Mouse (Mus musculus) mouse embryonic stem cell (cell line): ENCODE data around the gene Thoc5.

Experiments used
- in situ Hi-C, 2 experiments: fragments of 300-500 bp; cut with MboI; formaldehyde crosslinking; loops; 1 replicate in 1 of 2; 3 replicates in 1 of 2; pipeline ENCODE4 v1.14.3; 2019 to 2020; ENCODE audit warnings: low sequenced_read_pairs in 2 of 2, low pct_unique_long_range_greater_than_20kb in 1 of 2, mixed read lengths in 1 of 2; ENCODE audit not compliant: unreplicated experiment in 1 of 2

The Thoc5 gene

GRCm38 (mm10) chr11:4894848-4895816 is at the start of gene Thoc5:
Thoc5 (plus strand) TSS chr11:4895320.
- in situ Hi-C loops: no loop called here

GRCm38 (mm10) chr11:4848483-4849248 is 46.5 kb upstream of the Thoc5 start:
- in situ Hi-C loops: no loop called here

- in situ Hi-C loops: no loop called here
Measured at GRCm38 (mm10) chr11:4849258-4849943, 45.7 kb upstream of the Thoc5 start, which contains the start of gene Nf2. Nf2 (minus strand) TSS chr11:4849536.

- in situ Hi-C loops: no loop called here
Measured at GRCm38 (mm10) chr11:4850404-4850803, 44.7 kb upstream of the Thoc5 start.

- in situ Hi-C loops: no loop called here
Measured at GRCm38 (mm10) chr11:4853021-4853420, 42.1 kb upstream of the Thoc5 start.

- in situ Hi-C loops: no loop called here
Measured at GRCm38 (mm10) chr11:4854181-4854580, 40.9 kb upstream of the Thoc5 start.

- in situ Hi-C loops: no loop called here
Measured at GRCm38 (mm10) chr11:4858416-4858815, 36.7 kb upstream of the Thoc5 start.

- in situ Hi-C loops: no loop called here
Measured at GRCm38 (mm10) chr11:4860986-4861385, 34.1 kb upstream of the Thoc5 start.

GRCm38 (mm10) chr11:4861816-4862604 is 33.1 kb upstream of the Thoc5 start:
- in situ Hi-C loops: no loop called here

- in situ Hi-C loops: no loop called here
Measured at GRCm38 (mm10) chr11:4862730-4863129, 32.4 kb upstream of the Thoc5 start.

GRCm38 (mm10) chr11:4865645-4866251 is 29.4 kb upstream of the Thoc5 start:
- in situ Hi-C loops: no loop called here

- in situ Hi-C loops: no loop called here
Measured at GRCm38 (mm10) chr11:4873755-4874475, 21.2 kb upstream of the Thoc5 start, which contains the start of gene Nipsnap1. Nipsnap1 (plus strand) TSS chr11:4873951.

GRCm38 (mm10) chr11:4874551-4874950 is 20.6 kb upstream of the Thoc5 start:
- in situ Hi-C loops: no loop called here

GRCm38 (mm10) chr11:4881087-4881486 is 14.0 kb upstream of the Thoc5 start:
- in situ Hi-C loops: no loop called here

GRCm38 (mm10) chr11:4882892-4883627 is 12.1 kb upstream of the Thoc5 start:
- in situ Hi-C loops: no loop called here

GRCm38 (mm10) chr11:4885385-4885903 is 9.7 kb upstream of the Thoc5 start:
- in situ Hi-C loops: no loop called here
